Mouse (Mus musculus) kidney, postnatal 36 days (tissue): ENCODE results near the gene Ece1.

Source experiments
- DNase-seq, 2 experiments: peaks; one replicate each; pipeline ENCODE4 v3.0.0; 2021 to 2022; ENCODE audit warnings: mixed read lengths in 2 of 2

Ece1 gene

GRCm38 (mm10) chr4:137992890-137993289 lies 130.9 kb downstream of the Ece1 start, which contains the start of gene Eif4g3:
Gene Eif4g3, plus strand, starts transcription at chr4:137993022.
- no peak for DNase-seq

GRCm38 (mm10) chr4:137993291-137993758 lies 131.3 kb downstream of the Ece1 start:
- peak; percentile 99 to 100 for DNase-seq

DNA sequence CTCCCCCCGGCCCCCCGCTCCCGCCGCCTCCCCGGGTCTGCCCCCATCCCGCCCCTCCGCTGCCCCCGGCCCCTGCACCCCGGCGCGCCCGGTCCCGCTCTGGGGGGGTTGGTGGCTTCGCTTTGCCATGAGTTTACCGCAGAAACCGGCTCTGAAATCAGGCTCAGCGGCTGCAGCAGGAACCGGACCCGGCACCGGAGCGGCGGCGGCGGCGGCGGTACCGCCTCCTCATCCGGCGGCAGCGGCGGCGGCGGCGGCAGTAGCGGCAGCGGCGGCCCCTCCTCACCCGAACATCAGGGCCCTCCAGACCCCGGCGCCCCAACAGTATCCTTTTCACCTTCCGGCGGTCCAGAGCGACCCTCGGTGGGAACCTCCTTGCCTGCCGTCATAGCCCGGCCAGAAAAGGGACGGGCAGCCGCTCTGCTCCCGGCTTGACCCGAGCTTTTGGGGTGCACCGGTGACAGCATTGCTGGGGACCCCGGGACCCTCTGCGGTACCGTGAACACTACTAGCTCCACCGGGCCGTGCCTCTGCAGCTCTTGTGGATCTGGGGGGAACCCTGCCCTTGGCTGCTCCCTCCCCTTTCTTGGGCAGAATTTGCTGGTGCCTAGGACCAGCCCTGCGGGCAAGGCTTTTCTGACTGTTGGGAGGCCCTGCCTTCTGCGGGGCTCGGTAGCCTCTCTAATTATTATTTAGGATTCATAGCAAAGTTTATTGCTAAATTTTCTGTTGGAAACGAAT lies 132.0 kb downstream of the Ece1 start:
- peak; percentile 32 to 72 for DNase-seq

DNA sequence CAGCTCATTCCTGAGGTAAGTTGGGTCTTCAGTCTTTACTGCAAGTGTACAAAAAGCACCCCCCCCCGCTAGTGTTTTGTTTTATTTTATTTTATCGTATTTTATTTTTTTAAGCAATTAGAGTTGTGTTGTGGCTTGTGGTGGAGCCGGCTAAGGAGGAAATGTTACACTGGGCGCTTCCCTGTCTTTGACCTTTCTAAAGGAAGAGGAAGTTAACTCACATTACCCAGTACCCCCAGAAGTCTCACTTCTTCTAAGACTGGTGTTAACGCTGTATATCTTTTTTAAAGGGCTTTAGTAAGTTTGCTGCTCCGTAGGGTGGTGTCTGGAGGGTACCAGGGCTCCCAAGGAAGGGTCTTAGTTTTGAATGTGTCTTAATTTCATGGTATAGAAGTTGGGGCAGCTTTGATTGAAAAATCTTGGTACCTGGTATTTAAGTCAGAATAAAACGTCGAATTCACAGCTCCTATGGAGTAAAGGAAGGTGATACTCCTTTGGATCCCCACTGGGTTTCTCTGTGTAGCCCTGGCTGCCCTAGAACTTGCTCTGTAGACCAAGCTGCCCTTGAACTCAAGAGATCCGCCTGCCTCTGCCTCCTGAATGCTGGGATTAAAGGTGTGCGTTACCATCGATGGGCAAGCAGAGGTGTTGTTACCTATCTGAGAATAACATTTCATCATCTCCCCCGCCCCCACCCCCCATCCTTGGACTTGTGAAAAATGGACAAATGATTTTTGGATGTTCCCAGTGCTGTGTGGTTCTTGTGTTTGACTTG lies 132.7 kb downstream of the Ece1 start:
- DNase-seq: no peak

- peak; percentile 69 for DNase-seq
Measured at GRCm38 (mm10) chr4:137995399-137995798, 133.4 kb downstream of the Ece1 start.

GRCm38 (mm10) chr4:137998232-137998631 lies 136.2 kb downstream of the Ece1 start:
- DNase-seq: no peak

DNA sequence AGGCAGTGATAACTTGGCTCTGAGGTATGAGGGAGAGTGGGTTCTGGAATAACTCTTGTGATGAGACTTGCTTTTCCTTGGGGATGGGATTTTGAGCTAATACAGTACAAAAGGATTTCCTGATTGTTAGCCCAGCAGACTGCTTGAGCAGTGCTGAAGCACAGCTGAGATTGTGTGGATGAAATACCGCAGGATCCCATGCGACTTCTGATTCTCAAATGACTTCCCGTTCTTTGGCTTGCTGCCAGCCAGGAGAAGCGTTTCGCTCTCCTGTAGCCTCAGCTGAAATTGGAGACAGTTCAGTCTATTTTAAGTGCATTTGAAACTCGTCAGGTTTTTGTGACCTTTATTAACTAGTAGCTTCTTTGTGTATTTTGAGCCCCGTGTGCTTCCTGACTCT lies 138.6 kb downstream of the Ece1 start:
- peak; percentile 70 to 80 for DNase-seq

GRCm38 (mm10) chr4:138003909-138004610 lies 142.0 kb downstream of the Ece1 start:
- DNase-seq: peak; percentile 67 to 83

- DNase-seq: no peak
Measured at GRCm38 (mm10) chr4:138005781-138006180, 143.7 kb downstream of the Ece1 start.

GRCm38 (mm10) chr4:138006951-138007613 lies 145.0 kb downstream of the Ece1 start:
- DNase-seq: no peak

GRCm38 (mm10) chr4:138008646-138009045 lies 146.6 kb downstream of the Ece1 start:
- DNase-seq: peak in 1 of 2 experiments; percentile 30

GRCm38 (mm10) chr4:138009786-138010502 lies 147.9 kb downstream of the Ece1 start:
- DNase-seq: no peak

DNA sequence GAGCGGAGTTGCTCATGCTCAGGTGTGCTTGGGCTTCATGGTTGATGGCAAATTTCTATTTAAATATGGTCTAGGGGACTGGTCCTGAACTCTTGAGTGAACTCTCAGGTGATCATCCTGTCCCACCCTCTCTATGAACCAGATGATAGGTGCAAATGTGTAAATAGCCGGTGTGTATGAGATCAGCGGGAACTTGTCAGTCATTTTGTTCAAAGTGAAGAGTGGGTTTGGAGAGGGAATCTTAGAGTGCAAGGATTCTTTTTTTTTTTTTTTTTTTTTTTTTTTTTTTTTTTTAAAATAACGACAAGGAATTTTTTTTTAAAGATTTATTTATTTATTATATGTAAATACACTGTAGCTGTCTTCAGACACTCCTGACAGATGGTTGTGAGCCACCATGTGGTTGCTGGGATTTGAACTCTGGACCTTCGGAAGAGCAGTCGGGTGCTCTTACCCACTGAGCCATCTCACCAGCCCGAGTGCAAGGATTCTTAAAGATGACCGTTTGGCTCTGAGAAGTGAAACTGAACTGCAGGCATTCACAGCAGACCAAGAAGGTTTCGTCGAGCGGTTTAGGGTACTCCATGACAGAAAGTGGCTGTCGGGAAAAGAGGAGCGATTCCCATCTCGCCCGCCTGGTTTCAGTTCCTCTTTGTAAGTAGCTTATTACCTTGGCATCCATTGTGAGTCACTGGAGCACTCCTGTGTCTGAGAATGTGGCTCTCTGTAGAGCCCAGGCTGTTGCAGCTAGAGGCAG lies 151.9 kb downstream of the Ece1 start:
- DNase-seq: no peak
